Mouse (Mus musculus) heart, adult 9 months (tissue): ENCODE results near the gene Gm14851.
"Not testable (repeated sequence)": the region's sequence is repeated elsewhere in the genome, so short reads cannot be mapped to it uniquely, and the experiment has no call there.

ENCODE experiments used
- DNase-seq, 2 experiments: peaks; one replicate each; pipeline ENCODE4 v3.0.0; 2022; ENCODE audit warnings: low spot score in 2 of 2

Gene Gm14851

GRCm38 (mm10) chr8:21095950-21096349, at the start of gene Gm14851:
TSS of gene Gm14851 (minus strand) at chr8:21096050.
- DNase-seq, result not testable (repeated sequence)

GRCm38 (mm10) chr8:21134342-21134741, 38.5 kb upstream of the Gm14851 start, which contains the start of gene Defa30:
TSS of gene Defa30 (plus strand) at chr8:21134642.
- not testable (repeated sequence) for DNase-seq

- no peak for DNase-seq
Measured at GRCm38 (mm10) chr8:21093106-21093505, 2.7 kb downstream of the Gm14851 start.

GRCm38 (mm10) chr8:21084142-21084541, 11.7 kb downstream of the Gm14851 start, which contains the start of gene Defa25:
TSS of gene Defa25 (plus strand) at chr8:21084442.
- not testable (repeated sequence) for DNase-seq

GRCm38 (mm10) chr8:21064738-21065137, 31.1 kb downstream of the Gm14851 start, which contains the start of gene Defa35:
TSS of gene Defa35 (plus strand) at chr8:21065038.
- DNase-seq, result not testable (repeated sequence)

GRCm38 (mm10) chr8:21054747-21055146, 41.1 kb downstream of the Gm14851 start, which contains the start of gene Defa23:
TSS of gene Defa23 (plus strand) at chr8:21055047.
- DNase-seq, result not testable (repeated sequence)
